Mouse (Mus musculus) brain, embryonic 14.5 days (tissue): ENCODE results near the gene Nosip.

ENCODE experiments used
- CTCF ChIP-seq: fragments of 200-500 bp; IDR thresholded peaks from 2 replicates; pipeline ENCODE4 v1.5.1; 2012; ENCODE audit warnings: inconsistent platforms, mild to moderate bottlenecking, moderate library complexity, borderline replicate concordance; ENCODE audit not compliant: insufficient read depth, insufficient read length; ENCODE audit errors: extremely low read depth
- POLR2A ChIP-seq: fragments of 200-500 bp; IDR thresholded peaks from 2 replicates; pipeline ENCODE4 v1.6.1; 2012; ENCODE audit warnings: mild to moderate bottlenecking, inconsistent platforms, borderline replicate concordance; ENCODE audit not compliant: poor library complexity, insufficient read depth, insufficient read length, severe bottlenecking; ENCODE audit errors: extremely low read depth

GRCm38 (mm10) chr7:45019031-45019571 lies 43.1 kb upstream of the Nosip start:
- TF ChIP-seq CTCF = no peak
- no peak for TF ChIP-seq POLR2A
